Mouse (Mus musculus) induced T-regulatory cell, adult 2 months (primary cell): ENCODE data around the gene Kdm7a.
A peak's percentile ranks its signal among the peaks of the same experiment; 100 is the strongest.

Experiments used
- DNase-seq: peaks from one replicate; pipeline ENCODE4 v3.0.0-alpha.2; 2012; ENCODE audit warnings: low read depth

Gene Kdm7a

GRCm38 (mm10) chr6:39206581-39207461 lies at the start of gene Kdm7a:
TSS of gene Kdm7a (minus strand) at chr6:39206789.
- DNase-seq: peak; percentile 92

- DNase-seq: no peak
These were observed 48.7 kb upstream of the Kdm7a start for GRCm38 (mm10) chr6:39255271-39255670.

- no peak for DNase-seq
These were observed 43.5 kb upstream of the Kdm7a start for GRCm38 (mm10) chr6:39250055-39250454.

- DNase-seq: no peak
These were observed 42.7 kb upstream of the Kdm7a start for GRCm38 (mm10) chr6:39249176-39249770.

GRCm38 (mm10) chr6:39244066-39244465 lies 37.5 kb upstream of the Kdm7a start:
- DNase-seq: no peak

GRCm38 (mm10) chr6:39243511-39243961 lies 36.9 kb upstream of the Kdm7a start:
- DNase-seq: no peak

GRCm38 (mm10) chr6:39242718-39243471 lies 36.3 kb upstream of the Kdm7a start:
- peak; percentile 41 for DNase-seq

- DNase-seq: peak; percentile 91
These were observed 34.9 kb upstream of the Kdm7a start for GRCm38 (mm10) chr6:39241421-39241891.

- peak; percentile 78 for DNase-seq
These were observed 34.4 kb upstream of the Kdm7a start for GRCm38 (mm10) chr6:39240956-39241355.

GRCm38 (mm10) chr6:39237887-39238286 lies 31.3 kb upstream of the Kdm7a start:
- no peak for DNase-seq

- DNase-seq: no peak
These were observed 26.0 kb upstream of the Kdm7a start for GRCm38 (mm10) chr6:39232617-39233016.

- DNase-seq: no peak
These were observed 24.1 kb upstream of the Kdm7a start for GRCm38 (mm10) chr6:39230664-39231063.

GRCm38 (mm10) chr6:39226610-39226955 lies 20.0 kb upstream of the Kdm7a start:
- no peak for DNase-seq

GRCm38 (mm10) chr6:39225876-39226609 lies 19.5 kb upstream of the Kdm7a start:
- no peak for DNase-seq

- DNase-seq: no peak
These were observed 16.8 kb upstream of the Kdm7a start for GRCm38 (mm10) chr6:39223328-39223885.

- no peak for DNase-seq
These were observed 15.9 kb upstream of the Kdm7a start for GRCm38 (mm10) chr6:39222487-39222886.

- peak; percentile 52 for DNase-seq
These were observed 11.4 kb upstream of the Kdm7a start for GRCm38 (mm10) chr6:39217961-39218360.

GRCm38 (mm10) chr6:39217138-39217537 lies 10.5 kb upstream of the Kdm7a start:
- DNase-seq: no peak

- DNase-seq: no peak
These were observed 8.5 kb upstream of the Kdm7a start for GRCm38 (mm10) chr6:39214949-39215606.

GRCm38 (mm10) chr6:39209677-39210076 lies 3.1 kb upstream of the Kdm7a start:
- no peak for DNase-seq

GRCm38 (mm10) chr6:39208181-39208580 lies 1.6 kb upstream of the Kdm7a start:
- DNase-seq: no peak
